ENCODE assay signal across 8 mouse cellular contexts in the genomic region with DNA sequence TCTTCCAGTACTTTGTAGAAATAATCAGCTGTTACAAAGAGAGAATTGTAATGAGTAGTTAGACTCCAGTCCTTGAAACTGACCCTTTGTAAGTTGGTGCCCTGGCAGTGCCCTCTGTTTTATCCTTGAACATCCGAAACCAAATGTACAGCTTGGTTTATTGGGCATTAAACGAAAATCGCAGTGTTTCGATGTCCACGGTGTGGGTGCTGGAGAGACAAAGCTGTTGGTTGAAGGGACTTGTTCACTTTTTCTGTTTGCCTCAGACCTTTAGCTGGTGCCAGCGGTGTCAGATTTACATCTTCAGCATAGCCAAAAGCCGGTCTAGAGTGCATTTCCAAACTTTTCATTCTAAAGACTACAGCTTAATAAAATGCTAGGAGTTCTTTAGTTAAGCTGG. TPM values are rescaled to one million over a fixed set of nuclear protein-coding genes. Genes with fewer than 3 reads are reported as not detected.
A peak's percentile ranks its signal among the peaks of the same experiment; 100 is the strongest.
DNase-seq lines count a peak whose midpoint lies in the region; ATAC-seq lines count a peak whose summit lies in the region.

No protein-coding gene starts in this region.

- WGBS in kidney, embryonic 16.5 days, result 19% methylated on average over 7 of the region's 7 CpGs
- 19% methylated on average over 7 of the region's 7 CpGs for WGBS in hindbrain, embryonic 12.5 days
- WGBS in midbrain, embryonic 14.5 days, result 10% methylated on average over 7 of the region's 7 CpGs

- H3K36me3 ChIP-seq in kidney, embryonic 16.5 days (ENCODE audit: insufficient read depth, low read length), result no peaks in the 10 kb centered on the region
- H3K36me3 ChIP-seq in hindbrain, embryonic 12.5 days, result no peaks in the 10 kb centered on the region
- H3K36me3 ChIP-seq in midbrain, embryonic 14.5 days (ENCODE audit: control insufficient read depth, insufficient read depth, low read length), result no peaks in the 10 kb centered on the region

- no peak for ATAC-seq in kidney, embryonic 16.5 days (ENCODE audit: low FRiP score, low TSS enrichment)
- no peak for ATAC-seq in hindbrain, embryonic 12.5 days (ENCODE audit: low FRiP score)
- ATAC-seq in midbrain, embryonic 14.5 days (ENCODE audit: low FRiP score, low TSS enrichment), result no peak

- no peaks in the 10 kb centered on the region for H3K27me3 ChIP-seq in kidney, embryonic 16.5 days (ENCODE audit: insufficient read depth, low read length)
- H3K27me3 ChIP-seq in hindbrain, embryonic 12.5 days, result no peaks in the 10 kb centered on the region
- no peaks in the 10 kb centered on the region for H3K27me3 ChIP-seq in midbrain, embryonic 14.5 days (ENCODE audit: control insufficient read depth, insufficient read depth, low read length)

- no peaks in the 10 kb centered on the region for H3K9me3 ChIP-seq in kidney, embryonic 16.5 days (ENCODE audit: low read length)
- no peaks in the 10 kb centered on the region for H3K9me3 ChIP-seq in hindbrain, embryonic 12.5 days (replicated peaks)
- no peaks in the 10 kb centered on the region for H3K9me3 ChIP-seq in midbrain, embryonic 14.5 days (ENCODE audit: control insufficient read depth, low read length)

- peak overlapping the region; percentile 85 for H3K4me2 ChIP-seq in kidney, embryonic 16.5 days (replicated peaks; ENCODE audit: low read depth, low read length)
- peak overlapping the region; percentile 76 for H3K4me2 ChIP-seq in hindbrain, embryonic 12.5 days (replicated peaks)
- H3K4me2 ChIP-seq in midbrain, embryonic 14.5 days (ENCODE audit: low read length), result peak overlapping the region; percentile 90

- H3K27ac ChIP-seq in kidney, embryonic 16.5 days (ENCODE audit: low read length), result no peak overlapping the region
- H3K27ac ChIP-seq in hindbrain, embryonic 12.5 days, result no peak overlapping the region
- H3K27ac ChIP-seq in midbrain, embryonic 14.5 days (replicated peaks; ENCODE audit: low read depth, low read length), result no peak overlapping the region

- peaks cover 28% of the 10 kb centered on the region for H3K4me1 ChIP-seq in kidney, embryonic 16.5 days (ENCODE audit: insufficient read depth, low read length)
- peaks cover 25% of the 10 kb centered on the region for H3K4me1 ChIP-seq in hindbrain, embryonic 12.5 days
- peaks cover 36% of the 10 kb centered on the region for H3K4me1 ChIP-seq in midbrain, embryonic 14.5 days (ENCODE audit: control insufficient read depth, insufficient read depth, low read length)

- DNase-seq in kidney, postnatal 25 days, result no peak
- DNase-seq in embryo, embryonic 11 days, result peak; percentile 39
- DNase-seq in midbrain, embryonic 14.5 days, result peak; percentile 45
- no peak for DNase-seq in right cerebral cortex, adult 18-20 months
- no peak for DNase-seq in spleen, postnatal 4 days (ENCODE audit: low spot score in 2 of 2)
- no peak for DNase-seq in spleen, postnatal 14 days (ENCODE audit: low spot score in 2 of 2)

- peak overlapping the region; percentile 87 for H3K4me3 ChIP-seq in kidney, embryonic 16.5 days (ENCODE audit: low read length)
- peak overlapping the region; percentile 90 for H3K4me3 ChIP-seq in hindbrain, embryonic 12.5 days
- H3K4me3 ChIP-seq in midbrain, embryonic 14.5 days (replicated peaks; ENCODE audit: low read depth, low read length), result peak overlapping the region; percentile 90

- H3K9ac ChIP-seq in kidney, embryonic 16.5 days (replicated peaks; ENCODE audit: low read length), result peak overlapping the region; percentile 64
- peak overlapping the region; percentile 88 for H3K9ac ChIP-seq in hindbrain, embryonic 12.5 days
- H3K9ac ChIP-seq in midbrain, embryonic 14.5 days (replicated peaks; ENCODE audit: low read length), result peak overlapping the region; percentile 34; the same call in 1 of the 2 replicates

RNA-seq across cellular contexts. Expression of gene Homer1, which starts 6.2 kb away (rescaled TPM):
- polyA plus RNA-seq in kidney, embryonic 16.5 days (2015; fragmentation: Nextera tagmentation; extraction: Ambion mirVana), result 3.2 and 4.5 TPM in 2 replicates
- polyA plus RNA-seq in hindbrain, embryonic 12.5 days (2016; fragmentation: Nextera tagmentation; extraction: Ambion mirVana), result 19.5 and 22.5 TPM in 2 replicates
- polyA plus RNA-seq in midbrain, embryonic 14.5 days (2014; fragmentation: Nextera tagmentation; extraction: Ambion mirVana), result 17.1 and 17.4 TPM in 2 replicates

Comparison
In these comparisons a context has a peak if more than half of its experiments do, and no peak if none do; other contexts are left out.
1. H3K9ac ChIP-seq: peak in every context shown above with its lines; median percentile 88 in hindbrain, embryonic 12.5 days; 64 in kidney, embryonic 16.5 days; 34 in midbrain, embryonic 14.5 days.
2. DNase-seq: peak in embryo, embryonic 11 days (single experiment) and midbrain, embryonic 14.5 days (single experiment); none in kidney, postnatal 25 days (0 of 2), right cerebral cortex, adult 18-20 months (single experiment), spleen, postnatal 4 days (0 of 2) and spleen, postnatal 14 days (0 of 2).
3. Peak in every context shown above with its lines, with median percentiles within 50 percentile points of each other: H3K4me2 ChIP-seq and H3K4me3 ChIP-seq.